Mouse (Mus musculus): ENCODE data around the gene Lgr6. TPM values are rescaled to one million over a fixed set of nuclear protein-coding genes. Genes with fewer than 3 reads are reported as not detected.

Gene Lgr6
- polyA plus RNA-seq, 1 experiment = not detected

DNA sequence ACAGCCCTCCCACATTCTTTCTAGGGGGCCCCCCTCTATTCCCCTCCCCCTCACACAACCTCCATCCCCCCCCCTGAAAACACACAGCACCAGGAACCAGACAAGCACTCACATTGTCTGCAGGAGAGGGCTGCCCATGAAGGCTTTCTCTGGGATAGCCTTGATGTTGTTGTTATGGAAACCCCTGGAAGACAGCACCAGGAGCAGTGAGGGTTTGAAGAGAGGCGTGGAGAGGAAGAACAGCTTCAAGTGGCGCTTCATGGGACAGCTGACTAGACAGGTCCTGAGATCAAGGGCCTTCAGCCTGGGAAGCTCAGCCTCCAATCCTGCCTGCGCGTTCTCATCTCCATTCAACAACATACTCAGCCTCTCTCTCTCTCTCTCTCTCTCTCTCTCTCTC is 101.7 kb downstream of the Lgr6 start:
- 41% methylated on average over 4 of the region's 4 CpGs for WGBS
- no peak overlapping the region for H3K4me3 ChIP-seq (ENCODE audit: insufficient read depth, low read depth, low read length)
- H3K4me1 ChIP-seq (ENCODE audit: control insufficient read depth, insufficient read depth, low read length) = peaks cover 27% of the 10 kb centered on the region
- no peak overlapping the region; the same call in 1 of the 2 replicates for H3K27ac ChIP-seq (ENCODE audit: insufficient read depth, low read depth, low read length)
- TF ChIP-seq CTCF (IDR thresholded peaks at IDR 0.05; ENCODE audit: insufficient read depth, low read depth, low read length) = no peak
- no peak for TF ChIP-seq POLR2A (IDR thresholded peaks at IDR 0.05; ENCODE audit: insufficient read depth, low read depth, low read length)

DNA sequence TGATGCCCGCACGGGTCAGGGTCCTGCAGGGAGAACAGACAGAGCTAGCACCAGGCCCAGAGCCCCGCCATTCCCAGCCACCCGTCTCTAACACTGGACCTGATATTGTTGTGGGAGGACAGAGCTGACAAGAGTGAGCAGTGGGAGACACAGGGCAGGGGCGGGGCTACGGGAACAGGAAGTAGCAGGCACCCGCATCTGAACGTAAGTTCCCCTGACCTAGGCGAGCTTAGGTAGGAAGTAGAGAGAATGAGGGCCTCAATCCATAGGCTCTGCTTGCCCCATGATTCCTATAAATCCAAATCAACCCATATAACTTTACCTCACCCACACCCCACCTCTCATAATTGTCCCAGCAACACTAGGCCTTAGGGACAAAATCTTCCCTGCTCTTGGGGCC is 104.5 kb downstream of the Lgr6 start:
- Histone ChIP-seq H3K4me3 (ENCODE audit: insufficient read depth, low read depth, low read length) (no peak overlapping the region), H3K4me1 (ENCODE audit: control insufficient read depth, insufficient read depth, low read length) (peaks cover 46% of the 10 kb centered on the region), H3K27ac (ENCODE audit: insufficient read depth, low read depth, low read length) (no peak overlapping the region)
- no peak for TF ChIP-seq CTCF (IDR thresholded peaks at IDR 0.05; ENCODE audit: insufficient read depth, low read depth, low read length)
- TF ChIP-seq POLR2A (IDR thresholded peaks at IDR 0.05; ENCODE audit: insufficient read depth, low read depth, low read length) = no peak
- 92% methylated on average over 9 of the region's 9 CpGs for WGBS

- peak overlapping the region; percentile 12; the same call in 1 of the 2 replicates for H3K27ac ChIP-seq (ENCODE audit: insufficient read depth, low read depth, low read length)
- 49% methylated on average over 8 of the region's 8 CpGs for WGBS
- TF ChIP-seq POLR2A (IDR thresholded peaks at IDR 0.05; ENCODE audit: insufficient read depth, low read depth, low read length) (no peak), CTCF (IDR thresholded peaks at IDR 0.05; ENCODE audit: insufficient read depth, low read depth, low read length) (no peak)
- peaks cover 40% of the 10 kb centered on the region for H3K4me1 ChIP-seq (ENCODE audit: control insufficient read depth, insufficient read depth, low read length)
- H3K4me3 ChIP-seq (ENCODE audit: insufficient read depth, low read depth, low read length) = no peak overlapping the region
Observed at GRCm38 (mm10) chr1:134998231-134998630, 106.8 kb downstream of the Lgr6 start.

- Histone ChIP-seq H3K27ac (ENCODE audit: insufficient read depth, low read depth, low read length) (peak overlapping the region; percentile 12; the same call in 1 of the 2 replicates), H3K4me3 (ENCODE audit: insufficient read depth, low read depth, low read length) (no peak overlapping the region), H3K4me1 (ENCODE audit: control insufficient read depth, insufficient read depth, low read length) (peaks cover 35% of the 10 kb centered on the region)
- TF ChIP-seq CTCF (IDR thresholded peaks at IDR 0.05; ENCODE audit: insufficient read depth, low read depth, low read length) (no peak), POLR2A (IDR thresholded peaks at IDR 0.05; ENCODE audit: insufficient read depth, low read depth, low read length) (no peak)
- WGBS = 82% methylated on average over 5 of the region's 5 CpGs
Observed at GRCm38 (mm10) chr1:134997568-134997967, 107.5 kb downstream of the Lgr6 start.

DNA sequence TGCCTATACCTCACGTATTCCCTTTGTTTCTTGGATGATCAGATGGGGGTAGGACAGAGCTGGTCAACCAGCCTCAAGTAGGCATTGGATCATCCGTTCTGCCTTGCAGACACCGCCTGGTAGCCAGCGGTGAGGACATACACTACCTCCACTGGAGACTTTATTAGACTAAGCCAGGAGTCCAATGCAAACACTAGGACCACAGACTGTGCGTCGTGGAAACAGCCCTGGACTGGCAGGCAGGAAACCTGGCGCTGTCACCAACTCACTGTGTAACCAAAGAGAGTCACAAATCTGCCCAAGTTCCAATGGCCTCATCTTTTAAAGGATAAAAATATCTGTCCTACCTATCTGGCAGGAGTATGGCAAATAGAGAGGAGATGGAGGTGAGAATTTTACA is 108.6 kb downstream of the Lgr6 start:
- Histone ChIP-seq H3K4me3 (ENCODE audit: insufficient read depth, low read depth, low read length) (no peak overlapping the region), H3K27ac (ENCODE audit: insufficient read depth, low read depth, low read length) (no peak overlapping the region), H3K4me1 (ENCODE audit: control insufficient read depth, insufficient read depth, low read length) (peaks cover 33% of the 10 kb centered on the region)
- no peak for TF ChIP-seq POLR2A (IDR thresholded peaks at IDR 0.05; ENCODE audit: insufficient read depth, low read depth, low read length)
- TF ChIP-seq CTCF (IDR thresholded peaks at IDR 0.05; ENCODE audit: insufficient read depth, low read depth, low read length) = no peak
- WGBS = 88% methylated on average over 7 of the region's 7 CpGs

GRCm38 (mm10) chr1:134995954-134996353 is 109.1 kb downstream of the Lgr6 start:
- Histone ChIP-seq H3K4me1 (ENCODE audit: control insufficient read depth, insufficient read depth, low read length) (peaks cover 32% of the 10 kb centered on the region), H3K27ac (ENCODE audit: insufficient read depth, low read depth, low read length) (no peak overlapping the region), H3K4me3 (ENCODE audit: insufficient read depth, low read depth, low read length) (no peak overlapping the region)
- WGBS = 19% methylated on average over 1 of the region's 1 CpGs
- TF ChIP-seq CTCF (IDR thresholded peaks at IDR 0.05; ENCODE audit: insufficient read depth, low read depth, low read length) (no peak), POLR2A (IDR thresholded peaks at IDR 0.05; ENCODE audit: insufficient read depth, low read depth, low read length) (no peak)

DNA sequence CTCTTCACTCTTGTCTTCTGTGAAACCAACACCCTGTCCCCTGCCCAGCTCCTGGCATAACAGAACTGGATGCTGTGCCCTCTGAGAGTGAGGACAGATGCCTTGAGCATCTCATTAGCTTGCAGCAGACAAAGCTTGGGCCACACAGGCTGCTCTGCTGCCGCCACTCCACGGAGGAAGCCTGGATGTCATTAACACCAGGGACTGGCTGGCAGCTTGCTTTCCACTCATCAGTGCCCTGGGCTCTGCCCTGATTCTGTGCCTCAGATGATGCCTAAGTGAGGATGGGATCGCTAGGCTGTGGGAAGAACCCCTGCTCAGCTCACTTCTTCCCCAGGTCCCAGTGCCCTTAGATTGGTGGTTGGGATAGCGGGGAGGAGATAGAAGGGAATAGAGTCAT is 109.6 kb downstream of the Lgr6 start:
- WGBS = 51% methylated on average over 4 of the region's 4 CpGs
- TF ChIP-seq POLR2A (IDR thresholded peaks at IDR 0.05; ENCODE audit: insufficient read depth, low read depth, low read length) (no peak), CTCF (IDR thresholded peaks at IDR 0.05; ENCODE audit: insufficient read depth, low read depth, low read length) (no peak)
- Histone ChIP-seq H3K27ac (ENCODE audit: insufficient read depth, low read depth, low read length) (no peak overlapping the region), H3K4me1 (ENCODE audit: control insufficient read depth, insufficient read depth, low read length) (peaks cover 30% of the 10 kb centered on the region), H3K4me3 (ENCODE audit: insufficient read depth, low read depth, low read length) (no peak overlapping the region)

- Histone ChIP-seq H3K4me1 (ENCODE audit: control insufficient read depth, insufficient read depth, low read length) (peaks cover 29% of the 10 kb centered on the region), H3K27ac (ENCODE audit: insufficient read depth, low read depth, low read length) (no peak overlapping the region), H3K4me3 (ENCODE audit: insufficient read depth, low read depth, low read length) (no peak overlapping the region)
- 84% methylated on average over 3 of the region's 3 CpGs for WGBS
- TF ChIP-seq POLR2A (IDR thresholded peaks at IDR 0.05; ENCODE audit: insufficient read depth, low read depth, low read length) (no peak), CTCF (IDR thresholded peaks at IDR 0.05; ENCODE audit: insufficient read depth, low read depth, low read length) (no peak)
Observed at GRCm38 (mm10) chr1:134994739-134995138, 110.3 kb downstream of the Lgr6 start.

- 67% methylated on average over 8 of the region's 8 CpGs for WGBS
- no peak overlapping the region for H3K4me3 ChIP-seq (ENCODE audit: insufficient read depth, low read depth, low read length)
- no peak overlapping the region for H3K27ac ChIP-seq (ENCODE audit: insufficient read depth, low read depth, low read length)
- TF ChIP-seq POLR2A (IDR thresholded peaks at IDR 0.05; ENCODE audit: insufficient read depth, low read depth, low read length) (no peak), CTCF (IDR thresholded peaks at IDR 0.05; ENCODE audit: insufficient read depth, low read depth, low read length) (no peak)
- H3K4me1 ChIP-seq (ENCODE audit: control insufficient read depth, insufficient read depth, low read length) = peaks cover 26% of the 10 kb centered on the region
Observed at GRCm38 (mm10) chr1:134992046-134992645, 112.9 kb downstream of the Lgr6 start.
